Mouse (Mus musculus) testis, postnatal 14 days (tissue): ENCODE measurements at regions not wholly inside any gene's neighbourhood (a gene's known extent, or its start where the extent isn't known, plus 50 kb on each side); places are given as distances from the start of the nearest gene placed in this dataset.

Experiments
- DNase-seq: peaks from one replicate; pipeline ENCODE4 v3.0.0; 2021; ENCODE audit warnings: low spot score

DNA sequence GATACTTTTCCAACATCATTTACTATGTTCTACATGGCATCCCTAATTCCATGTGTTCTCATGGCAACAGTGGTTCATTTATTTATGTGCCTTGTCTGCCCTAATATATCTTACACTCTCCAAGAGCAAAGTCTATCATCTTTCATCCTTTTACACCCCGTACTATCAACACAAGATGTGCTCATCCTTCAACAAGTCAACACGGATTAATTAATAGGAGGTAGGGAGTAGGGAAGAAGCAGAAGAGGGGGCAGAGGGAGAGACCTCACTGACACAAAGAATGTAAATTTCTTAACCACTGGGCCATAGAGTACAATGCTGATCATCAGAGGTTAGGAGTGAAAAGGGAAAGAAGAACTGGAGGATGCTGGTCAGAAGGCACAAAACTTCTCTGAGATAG, 267.0 kb upstream of the Setmar start:
- DNase-seq = no peak

DNA sequence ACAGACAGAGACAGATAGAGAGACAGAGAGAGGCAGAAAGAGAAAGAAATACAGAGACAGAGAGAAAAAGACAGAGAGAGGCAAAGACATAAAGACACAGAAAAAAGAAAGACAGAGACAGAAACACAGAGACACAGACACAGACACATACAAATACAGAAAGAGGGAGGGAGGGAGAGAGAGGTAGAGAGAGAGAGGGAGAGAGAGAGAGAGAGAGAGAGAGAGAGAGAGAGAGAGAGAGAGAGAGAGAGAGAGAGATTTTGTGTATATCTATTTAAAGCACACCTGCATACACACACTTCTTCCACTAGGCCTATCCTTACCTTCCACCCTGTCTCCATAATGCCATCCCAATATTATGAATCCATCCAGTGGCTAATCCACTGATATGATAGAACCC, 261.8 kb upstream of the Setmar start:
- no peak for DNase-seq
